Comparison of ENCODE assay signal across 20 mouse cellular contexts in the genomic region with DNA sequence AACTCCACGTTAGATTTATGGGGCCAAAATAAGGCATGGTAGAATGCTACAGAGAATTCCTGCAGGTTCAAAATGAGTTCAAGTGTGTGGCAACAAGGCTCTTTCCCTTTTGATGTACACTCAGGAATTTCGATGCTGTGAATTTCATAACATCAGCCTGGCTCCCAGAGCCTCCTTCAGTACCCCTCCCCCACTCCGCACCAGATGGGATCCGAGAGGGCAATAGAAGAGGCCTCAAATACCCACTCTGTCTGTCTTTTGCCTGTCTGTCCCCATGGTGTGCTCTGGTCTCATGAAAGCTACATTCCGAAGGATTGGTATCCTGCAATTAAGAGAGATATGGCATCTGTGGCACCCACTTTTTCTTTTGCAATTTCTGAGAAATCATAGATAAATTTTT.
DNase-seq lines count a peak whose midpoint lies in the region; ATAC-seq and TF ChIP-seq lines count a peak whose summit lies in the region.
"Had no signal": no experiment of that assay in that cellular context is flagged by ENCODE, and none has a peak within 500 bp of the region (broad histone marks: within the 10 kb centered on the region; RNA-seq: fewer than 3 reads in every experiment).

No protein-coding gene starts in this region.

- H3K4me1 ChIP-seq in lung, embryonic 14.5 days (ENCODE audit: insufficient read depth) = no peaks in the 10 kb centered on the region
- H3K4me1 ChIP-seq: intestine, embryonic 15.5 days had no signal

- H3K4me2 ChIP-seq in lung, embryonic 14.5 days = no peak overlapping the region
- H3K4me2 ChIP-seq: forebrain, embryonic 15.5 days; hindbrain, embryonic 15.5 days; intestine, embryonic 15.5 days had no signal

- WGBS in lung, embryonic 14.5 days = 26% methylated on average over 5 of the region's 5 CpGs

- no peaks in the 10 kb centered on the region for H3K27me3 ChIP-seq in lung, embryonic 14.5 days (ENCODE audit: insufficient read depth, low read length)
- H3K27me3 ChIP-seq: forebrain, embryonic 15.5 days; hindbrain, embryonic 15.5 days; intestine, embryonic 15.5 days had no signal

- H3K4me3 ChIP-seq in lung, embryonic 14.5 days (ENCODE audit: low read depth, low read length) = no peak overlapping the region
- H3K4me3 ChIP-seq: forebrain, embryonic 15.5 days; hindbrain, embryonic 15.5 days; intestine, embryonic 15.5 days; layer of hippocampus, adult 2 months; midbrain, embryonic 10.5 days had no signal

- H3K9ac ChIP-seq in lung, embryonic 14.5 days = no peak overlapping the region
- H3K9ac ChIP-seq: forebrain, embryonic 15.5 days; hindbrain, embryonic 15.5 days; intestine, embryonic 15.5 days had no signal

- H3K9me3 ChIP-seq in lung, embryonic 14.5 days (ENCODE audit: low read depth, low read length) = no peaks in the 10 kb centered on the region
- H3K9me3 ChIP-seq: forebrain, embryonic 15.5 days; hindbrain, embryonic 15.5 days; intestine, embryonic 15.5 days; midbrain, embryonic 10.5 days had no signal

- peak; percentile 20 to 33 for DNase-seq in cerebellum, postnatal 10 days
- DNase-seq in cerebellum, postnatal 4 days (ENCODE audit: low spot score in 2 of 2) = no peak
- peak; percentile 38 for DNase-seq in lung, embryonic 14.5 days
- no peak for DNase-seq in lung, postnatal 25 days (ENCODE audit: low spot score)
- peak; percentile 43 for DNase-seq in NIH3T3 (ENCODE audit: low read depth)
- DNase-seq in lung, postnatal 36 days = peak; percentile 8
- DNase-seq in spleen, postnatal 14 days (ENCODE audit: low spot score in 2 of 2) = no peak
- DNase-seq: adrenal gland, postnatal 25 days; cerebellum, adult 8-10 months; gastrocnemius, postnatal 14 days; heart, adult 18-20 months; kidney, adult 8-10 months; kidney, postnatal 10 days; thymus, postnatal 14 days had no signal

- no peak overlapping the region for H3K27ac ChIP-seq in lung, embryonic 14.5 days (ENCODE audit: low read depth)
- H3K27ac ChIP-seq: forebrain, embryonic 15.5 days; hindbrain, embryonic 15.5 days; intestine, embryonic 15.5 days; layer of hippocampus, adult 2 months; macrophage; midbrain, embryonic 10.5 days had no signal

- no peak for ATAC-seq in lung, embryonic 14.5 days (ENCODE audit: insufficient read depth)
- ATAC-seq: forebrain, embryonic 15.5 days; intestine, embryonic 15.5 days had no signal

- H3K36me3 ChIP-seq in lung, embryonic 14.5 days (ENCODE audit: insufficient read depth) = no peaks in the 10 kb centered on the region
- H3K36me3 ChIP-seq: forebrain, embryonic 15.5 days; hindbrain, embryonic 15.5 days; intestine, embryonic 15.5 days; midbrain, embryonic 10.5 days had no signal

- TF ChIP-seq CTCF in lung, embryonic 14.5 days (IDR thresholded peaks at IDR 0.05; ENCODE audit: low read depth) = no peak

Comparison
In these comparisons a context has a peak if more than half of its experiments do, and no peak if none do; other contexts are left out.
1. DNase-seq: peak in cerebellum, postnatal 10 days (2 of 2), lung, embryonic 14.5 days (single experiment), NIH3T3 (single experiment) and lung, postnatal 36 days (single experiment); none in cerebellum, postnatal 4 days (0 of 2), lung, postnatal 25 days (single experiment) and spleen, postnatal 14 days (0 of 2).